Mouse (Mus musculus) cerebellum, postnatal 4 days (tissue): ENCODE data around the gene Rnd1.

ENCODE experiments used
- DNase-seq, 2 experiments: peaks; one replicate each; pipeline ENCODE4 v3.0.0; 2022; ENCODE audit warnings: low spot score in 2 of 2, mixed read lengths in 1 of 2

Rnd1 gene

DNA sequence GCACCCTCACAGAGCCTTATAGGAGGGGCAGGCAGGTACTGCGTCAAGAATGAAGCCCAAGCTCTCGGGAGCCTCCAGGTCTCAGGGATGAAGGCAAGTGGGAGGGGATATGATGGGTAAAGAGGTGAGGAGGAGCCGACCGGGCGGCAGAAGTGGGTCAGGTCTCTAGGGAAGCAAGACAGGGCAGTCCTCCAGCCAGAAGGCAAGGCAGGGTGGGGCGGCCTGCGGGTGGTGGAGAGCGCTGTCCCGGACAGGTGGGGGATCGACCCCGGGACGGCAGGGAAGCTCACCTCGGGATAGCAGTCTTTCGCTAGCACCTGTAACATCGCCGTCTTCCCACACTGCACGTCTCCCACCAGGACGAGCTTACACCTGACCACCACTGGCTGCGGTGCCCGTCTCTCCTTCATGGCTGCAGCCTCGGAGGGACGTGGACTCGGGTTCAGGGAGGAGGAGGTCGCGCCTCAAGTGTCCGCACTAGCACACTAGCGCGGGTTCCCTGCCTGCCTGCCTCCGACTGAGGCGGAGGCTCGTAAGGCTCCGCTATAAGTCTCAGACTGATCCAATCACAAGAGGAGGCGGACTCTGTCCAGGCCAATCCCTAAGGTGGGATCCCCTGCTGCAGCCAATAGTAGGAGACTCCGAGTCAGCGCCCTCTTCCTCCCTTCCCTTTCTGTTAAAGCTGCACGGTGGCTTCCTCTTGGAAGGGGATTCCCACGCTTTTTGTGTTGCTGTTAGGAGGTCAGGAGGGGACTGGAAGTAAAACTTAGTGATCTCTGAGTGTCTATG lies at the start of gene Rnd1:
TSS of gene Rnd1 (minus strand) at position 522 of the 789 bp plus-strand sequence.
- peak; percentile 59 to 71 for DNase-seq

- DNase-seq: no peak
Measured at GRCm38 (mm10) chr15:98726746-98727145, 49.5 kb upstream of the Rnd1 start.

DNA sequence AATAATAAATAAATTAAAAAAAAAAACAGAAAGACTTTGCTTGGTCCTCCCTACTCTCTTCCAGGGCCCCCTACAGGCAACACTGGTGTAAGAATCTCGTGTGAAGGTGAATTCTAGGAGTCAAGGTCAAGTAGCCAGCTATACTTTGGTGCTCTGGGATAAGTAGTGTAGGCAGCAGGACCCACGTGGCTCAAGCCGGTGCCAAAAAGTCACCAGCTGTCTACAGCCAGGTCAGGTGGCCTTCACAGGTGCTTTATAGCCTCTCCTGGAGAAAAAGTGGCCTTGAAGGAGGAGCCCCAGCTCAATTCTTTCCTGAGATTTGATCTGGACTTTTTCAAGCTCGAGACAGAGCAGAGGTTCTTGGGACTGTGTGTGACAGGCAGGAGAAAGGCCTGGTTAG lies 48.8 kb upstream of the Rnd1 start:
- DNase-seq: no peak

GRCm38 (mm10) chr15:98724441-98724840 lies 47.2 kb upstream of the Rnd1 start:
- no peak for DNase-seq

GRCm38 (mm10) chr15:98722854-98723253 lies 45.6 kb upstream of the Rnd1 start:
- no peak for DNase-seq

DNA sequence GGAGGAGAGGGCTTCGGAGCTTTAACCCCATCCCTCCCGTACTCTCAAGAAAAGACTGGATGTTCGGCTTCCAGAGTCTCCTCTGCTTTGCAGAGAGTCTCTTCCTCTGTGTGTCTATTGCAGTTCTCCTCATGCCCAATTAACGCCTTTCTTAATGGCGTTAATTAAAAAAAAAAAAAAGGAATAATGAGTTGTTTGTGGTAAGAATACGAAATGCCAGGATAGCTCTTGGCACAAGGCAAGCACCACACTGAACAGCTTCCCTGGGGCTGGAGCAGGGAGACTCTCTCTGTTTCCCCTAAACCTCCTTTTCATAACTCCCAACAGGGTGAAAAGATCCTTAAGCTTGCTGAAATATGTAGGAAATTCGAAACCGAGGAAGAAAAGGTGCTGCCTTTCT lies 44.9 kb upstream of the Rnd1 start:
- DNase-seq: no peak

DNA sequence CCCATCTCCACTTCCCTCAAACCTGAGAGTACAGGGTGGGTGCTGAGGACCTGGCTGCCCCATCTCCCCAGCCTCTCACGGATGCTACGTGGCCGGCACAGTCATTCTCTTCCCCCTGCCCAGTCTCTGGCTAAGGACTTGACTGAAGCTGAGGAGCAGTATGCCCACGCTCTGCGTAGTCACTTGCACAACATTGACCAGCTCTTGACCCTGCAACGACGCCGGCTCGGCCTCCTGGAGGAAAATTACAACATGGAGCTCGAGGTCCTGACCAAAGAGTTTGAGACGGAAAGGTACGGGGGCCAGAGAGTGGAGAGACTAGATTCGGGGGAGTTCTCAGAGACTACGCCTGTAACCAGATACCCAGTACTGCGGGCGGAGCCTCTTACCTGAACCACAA lies 40.0 kb upstream of the Rnd1 start:
- no peak for DNase-seq

DNA sequence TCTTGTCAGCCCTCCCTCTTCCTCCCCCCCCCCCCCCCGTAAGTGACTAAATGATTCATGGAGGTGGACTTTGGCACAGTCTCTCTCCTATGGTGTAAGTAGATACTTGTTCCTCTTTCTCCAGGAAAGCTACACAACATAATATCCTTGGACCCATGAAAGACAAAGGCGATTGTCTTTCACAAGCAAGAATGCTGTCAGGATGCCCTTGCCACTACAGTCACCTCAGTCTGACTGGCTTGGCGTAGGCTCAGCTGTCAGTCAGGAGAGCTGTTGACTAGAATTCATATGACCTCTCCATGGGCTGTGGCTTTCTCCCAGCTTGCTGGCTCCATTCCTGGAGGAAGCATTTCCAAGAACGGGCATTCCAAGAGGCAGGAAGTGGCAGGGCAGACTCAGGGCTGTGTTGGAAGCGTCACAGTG lies 37.0 kb upstream of the Rnd1 start:
- DNase-seq: peak in 1 of 2 experiments; percentile 37

- DNase-seq: peak; percentile 64 to 71
Measured at GRCm38 (mm10) chr15:98710442-98710841, 33.2 kb upstream of the Rnd1 start.

- peak; percentile 61 to 74 for DNase-seq
Measured at GRCm38 (mm10) chr15:98707766-98708372, 30.6 kb upstream of the Rnd1 start, which contains the start of gene Ccdc65. Gene Ccdc65 (plus strand): TSS chr15:98708207.

DNA sequence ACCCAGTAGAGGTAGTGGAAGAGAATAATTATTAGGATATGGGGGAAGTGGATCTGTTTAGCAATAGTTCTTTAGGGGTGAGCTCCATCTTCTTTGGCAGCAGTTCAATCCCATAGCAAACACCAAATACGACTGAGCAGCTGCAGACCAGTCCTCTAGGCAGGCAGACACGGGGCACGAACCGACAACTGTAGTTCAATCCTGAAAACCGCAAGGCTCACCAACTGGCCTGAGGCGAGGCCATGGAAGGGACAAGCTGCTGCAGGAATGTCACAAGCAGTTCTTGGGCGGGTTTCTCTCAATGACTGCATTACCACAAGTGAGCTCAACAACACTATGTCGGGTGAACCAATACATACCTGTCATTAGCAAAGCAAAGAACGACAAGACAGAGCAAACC lies 27.1 kb upstream of the Rnd1 start:
- DNase-seq: no peak

DNA sequence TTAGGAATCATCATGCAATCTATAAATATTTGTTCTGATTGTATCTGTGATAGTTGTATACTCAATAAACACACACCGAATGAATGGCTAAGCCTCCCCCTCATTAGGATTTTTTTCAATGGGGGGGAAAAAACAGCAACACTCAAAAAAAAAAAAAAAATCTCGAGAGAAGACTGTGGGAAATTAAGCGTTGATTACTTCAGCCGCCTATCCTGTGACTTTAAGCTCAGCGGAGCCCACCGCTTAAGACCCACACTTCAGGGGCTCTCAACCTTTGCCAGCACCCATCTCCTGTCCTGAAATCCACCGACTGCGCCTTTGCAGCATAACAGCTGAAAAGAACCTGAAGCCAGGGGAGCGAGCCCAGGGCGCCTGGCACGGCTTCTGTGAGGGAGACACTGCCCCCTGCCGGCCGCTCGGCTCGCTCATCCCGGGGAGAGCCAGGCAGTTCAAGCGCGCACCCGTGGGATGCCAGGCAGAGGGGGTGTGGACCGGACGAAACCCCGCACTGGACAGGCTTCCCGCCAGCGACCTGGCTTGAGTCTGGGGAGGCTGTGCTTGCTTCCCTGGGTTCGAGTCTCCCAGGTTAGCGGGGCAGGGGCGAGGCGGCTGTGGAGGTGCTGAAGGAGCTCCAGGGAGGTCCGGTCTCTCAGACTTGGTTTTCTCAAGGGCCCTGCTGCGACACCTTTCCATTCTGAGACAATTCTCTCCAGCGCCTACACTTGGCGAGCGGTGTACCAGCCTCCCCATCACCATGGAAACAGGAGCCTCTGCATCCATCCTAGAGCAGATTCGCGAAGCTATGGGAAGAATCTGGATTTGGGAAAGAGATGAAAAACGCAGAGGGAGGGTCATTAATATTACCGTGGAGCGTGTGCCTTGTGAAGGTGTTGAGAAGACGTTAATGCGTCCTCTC lies 22.2 kb upstream of the Rnd1 start:
- peak; percentile 83 to 89 for DNase-seq

GRCm38 (mm10) chr15:98696216-98696615 lies 19.0 kb upstream of the Rnd1 start:
- DNase-seq: no peak

DNA sequence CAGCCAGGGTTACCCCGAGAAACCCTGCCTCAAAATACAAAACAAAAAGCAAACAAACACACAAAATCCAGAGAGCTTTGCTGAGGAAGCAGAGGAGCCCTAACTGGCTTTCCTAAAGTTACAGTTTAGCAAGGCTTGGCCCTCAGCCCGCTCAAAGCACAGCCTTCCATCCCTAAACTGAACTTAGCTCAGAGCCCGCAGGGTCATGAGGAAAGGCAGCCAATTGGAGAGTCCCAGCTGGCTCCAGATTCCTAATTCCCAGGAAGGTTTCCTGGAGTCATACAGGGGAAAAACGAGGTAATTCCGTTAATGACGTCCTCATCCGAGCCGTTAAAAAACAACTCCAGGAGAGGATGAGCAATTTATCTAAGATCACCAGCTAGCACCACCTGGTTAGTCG lies 18.5 kb upstream of the Rnd1 start:
- DNase-seq: no peak

- no peak for DNase-seq
Measured at GRCm38 (mm10) chr15:98692171-98692715, 15.0 kb upstream of the Rnd1 start.

GRCm38 (mm10) chr15:98691486-98692147 lies 14.4 kb upstream of the Rnd1 start:
- DNase-seq: no peak

DNA sequence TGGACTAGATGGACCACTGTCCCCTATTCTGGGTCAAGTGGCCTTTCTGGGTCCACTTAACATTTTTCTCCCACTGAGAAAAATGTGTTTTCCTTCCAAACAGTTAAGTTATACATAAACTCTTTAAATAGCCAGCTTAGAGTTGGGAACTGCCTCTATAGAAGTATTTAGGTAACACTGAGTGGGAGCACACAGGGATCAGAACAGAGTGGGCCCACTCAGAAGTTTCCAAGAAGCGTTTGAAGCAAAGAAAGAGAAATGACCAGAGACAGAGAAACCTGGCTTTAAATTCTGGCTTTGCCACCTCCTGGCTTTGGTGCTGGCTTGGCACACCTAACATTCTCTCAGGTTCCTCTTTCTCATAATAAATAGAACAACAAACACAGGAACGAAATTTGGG lies 12.4 kb upstream of the Rnd1 start:
- DNase-seq: no peak

- DNase-seq: no peak
Measured at GRCm38 (mm10) chr15:98685926-98686325, 8.7 kb upstream of the Rnd1 start.

GRCm38 (mm10) chr15:98683746-98684145 lies 6.5 kb upstream of the Rnd1 start:
- no peak for DNase-seq

GRCm38 (mm10) chr15:98683177-98683576 lies 5.9 kb upstream of the Rnd1 start:
- DNase-seq: no peak

DNA sequence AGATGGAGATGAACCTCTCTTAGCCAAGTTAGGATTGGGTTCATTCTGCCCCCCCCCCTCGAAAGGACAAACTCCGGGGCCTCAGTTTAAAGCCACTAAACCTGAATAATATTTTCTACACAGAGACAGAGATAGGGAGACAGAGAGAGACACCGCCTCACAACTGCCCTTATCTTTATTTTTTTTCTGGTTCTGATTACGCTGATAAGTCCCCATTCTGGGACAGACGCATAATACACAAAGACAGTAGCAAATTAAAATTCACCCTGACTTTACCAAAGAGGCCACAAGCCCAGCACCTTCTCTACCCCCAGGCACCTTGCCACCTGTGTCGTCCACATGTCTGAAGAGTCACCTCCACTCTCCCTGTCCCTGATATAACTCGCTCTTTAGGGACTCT lies 4.4 kb upstream of the Rnd1 start:
- DNase-seq: no peak
